Comparison of ENCODE assay signal across 8 mouse cellular contexts in the genomic region with DNA sequence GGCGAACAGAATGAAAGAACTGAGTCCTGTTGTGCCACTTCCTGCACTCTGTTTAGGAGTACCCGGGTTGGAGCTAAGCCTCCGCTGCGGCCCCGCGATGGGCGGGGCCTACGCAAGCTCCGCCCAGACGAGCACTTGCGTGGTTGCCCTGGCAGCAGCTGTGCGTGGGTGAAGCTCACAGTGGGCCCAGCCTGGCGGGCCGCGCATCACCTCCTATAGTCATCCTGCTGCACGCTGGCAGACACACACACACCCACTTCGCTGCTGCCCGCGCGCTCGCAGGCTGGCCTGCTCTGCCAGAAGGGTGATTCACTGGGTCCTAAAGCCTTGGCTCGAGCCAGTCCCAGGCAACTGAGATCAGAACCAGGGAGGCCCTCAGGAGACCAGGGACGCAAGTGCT. TPM values are rescaled to one million over a fixed set of nuclear protein-coding genes. Genes with fewer than 3 reads are reported as not detected.
DNase-seq lines count a peak whose midpoint lies in the region; ATAC-seq lines count a peak whose summit lies in the region.

No protein-coding gene starts in this region.

- no peaks in the 10 kb centered on the region; the same call in 1 of the 2 replicates for H3K4me1 ChIP-seq in liver, embryonic 15.5 days (replicated peaks)
- no peaks in the 10 kb centered on the region for H3K4me1 ChIP-seq in neural tube, embryonic 14.5 days (ENCODE audit: control insufficient read depth, insufficient read depth, low read length)

- H3K4me2 ChIP-seq in liver, embryonic 15.5 days, result peak overlapping the region; percentile 65
- H3K4me2 ChIP-seq in neural tube, embryonic 14.5 days (ENCODE audit: low read depth, low read length), result peak overlapping the region; percentile 60

- peak overlapping the region; percentile 45 for H3K4me3 ChIP-seq in liver, embryonic 15.5 days (replicated peaks)
- H3K4me3 ChIP-seq in neural tube, embryonic 14.5 days (ENCODE audit: low read depth, low read length), result peak overlapping the region; percentile 42

- no peaks in the 10 kb centered on the region for H3K27me3 ChIP-seq in liver, embryonic 15.5 days
- H3K27me3 ChIP-seq in neural tube, embryonic 14.5 days (ENCODE audit: control insufficient read depth, insufficient read depth, low read length), result no peaks in the 10 kb centered on the region

- H3K9ac ChIP-seq in liver, embryonic 15.5 days, result no peak overlapping the region
- H3K9ac ChIP-seq in neural tube, embryonic 14.5 days (replicated peaks; ENCODE audit: low read depth, low read length), result peak overlapping the region; percentile 60

- H3K36me3 ChIP-seq in liver, embryonic 15.5 days (replicated peaks), result no peaks in the 10 kb centered on the region
- no peaks in the 10 kb centered on the region for H3K36me3 ChIP-seq in neural tube, embryonic 14.5 days (ENCODE audit: control insufficient read depth, insufficient read depth, low read length)

- ATAC-seq in liver, embryonic 15.5 days (ENCODE audit: insufficient read depth), result peak; percentile 85
- peak; percentile 100 for ATAC-seq in neural tube, embryonic 14.5 days (ENCODE audit: low read depth)

- H3K27ac ChIP-seq in liver, embryonic 15.5 days (replicated peaks), result no peak overlapping the region
- H3K27ac ChIP-seq in neural tube, embryonic 14.5 days (ENCODE audit: low read depth, low read length), result peak overlapping the region; percentile 60; the same call in 1 of the 2 replicates

- DNase-seq in ZHBTc4 (ENCODE audit: low read depth, low spot score), result peak; percentile 88
- DNase-seq in cerebellum, adult 9-11 months, result peak; percentile 95
- peak; percentile 85 to 93 for DNase-seq in frontal cortex, adult 2 months (ENCODE audit: extremely low spot score in 1 of 2, low spot score in 1 of 2)
- DNase-seq in heart, postnatal 4 days, result peak; percentile 80
- peak; percentile 92 for DNase-seq in layer of hippocampus, adult 11-12 months (ENCODE audit: low spot score)
- peak; percentile 21 for DNase-seq in thymus, postnatal 14 days

- 2% methylated on average over 23 of the region's 23 CpGs for WGBS in liver, embryonic 15.5 days (ENCODE audit: insufficient replicate concordance)
- under 1% methylated on average over 23 of the region's 23 CpGs for WGBS in neural tube, embryonic 14.5 days

- H3K9me3 ChIP-seq in liver, embryonic 15.5 days (replicated peaks), result no peaks in the 10 kb centered on the region
- no peaks in the 10 kb centered on the region for H3K9me3 ChIP-seq in neural tube, embryonic 14.5 days (ENCODE audit: control insufficient read depth, low read length)

RNA-seq across cellular contexts. Expression of gene Ankef1, which starts 30.3 kb away (rescaled TPM):
- 0.55 and 0.56 TPM in 2 replicates for polyA plus RNA-seq in frontal cortex, adult 2 months (2012; rRNA removed)
- total RNA-seq in heart, postnatal 4 days (2021), result under 1 TPM in 1 of 2 experiments, not detected in 1; 0.27 TPM
- not detected in 2 replicates for polyA plus RNA-seq in liver, embryonic 15.5 days (2015; fragmentation: Nextera tagmentation; extraction: Ambion mirVana)
- polyA plus RNA-seq in neural tube, embryonic 14.5 days (2014; fragmentation: Nextera tagmentation; extraction: Ambion mirVana), result 0.62 TPM in 2 replicates

Comparison
In these comparisons a context has a peak if more than half of its experiments do, and no peak if none do; other contexts are left out.
1. DNase-seq: peak in every context shown above with its lines; median percentile 95 in cerebellum, adult 9-11 months; 92 in layer of hippocampus, adult 11-12 months; 89 in frontal cortex, adult 2 months; 88 in ZHBTc4; 80 in heart, postnatal 4 days; 21 in thymus, postnatal 14 days.